Mouse (Mus musculus) monocyte, adult 2 months (primary cell): ENCODE results near the gene Mto1.

ENCODE experiments used
- DNase-seq, 2 experiments: peaks; one replicate each; pipeline ENCODE4 v3.0.0; 2022; ENCODE audit warnings: low spot score in 2 of 2, low read depth in 1 of 2

The Mto1 gene

DNA sequence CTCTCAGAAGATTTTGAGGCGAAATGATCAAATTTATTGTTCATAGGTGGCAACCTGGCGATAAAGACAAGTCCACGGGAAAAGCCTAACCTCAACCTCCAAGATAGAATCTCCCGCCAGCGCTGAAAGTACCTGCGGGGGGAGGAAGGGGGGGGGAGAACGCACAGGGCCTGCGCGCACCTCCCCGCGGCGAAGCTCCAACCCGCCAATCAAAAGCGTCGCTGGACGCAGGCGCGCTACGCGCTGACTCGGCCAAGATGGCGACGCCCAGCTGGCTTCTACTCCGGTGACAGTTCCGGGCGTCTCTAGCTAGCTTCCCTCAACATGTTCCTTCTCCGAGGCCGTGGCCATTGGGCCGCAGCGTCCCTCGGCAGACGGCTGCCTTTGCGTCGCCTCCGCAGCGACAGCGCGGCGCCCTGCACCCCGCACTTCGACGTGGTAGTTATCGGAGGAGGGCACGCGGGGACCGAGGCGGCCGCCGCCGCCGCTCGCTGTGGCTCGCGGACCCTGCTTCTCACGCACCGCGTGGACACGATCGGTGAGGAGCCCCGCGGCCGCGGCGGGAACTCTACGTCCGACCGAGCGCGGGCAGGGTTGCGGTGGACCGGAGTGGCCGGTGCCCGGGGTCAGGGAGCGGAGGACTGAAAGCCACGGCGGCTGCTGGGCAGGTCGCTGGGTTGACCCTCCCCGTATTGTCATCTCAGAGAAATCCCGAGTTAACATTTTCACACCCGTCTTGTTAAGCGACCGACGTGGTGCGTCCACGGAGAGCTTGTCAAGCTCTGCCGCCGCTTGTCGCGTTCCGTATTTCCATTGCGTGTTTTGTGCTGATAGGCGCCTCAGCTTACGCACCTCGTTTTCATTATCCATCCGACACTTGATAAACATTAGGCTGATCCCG lies at the start of gene Mto1, which contains the start of gene Gm17324:
TSS of gene Mto1 (plus strand) at position 236 of the 901 bp plus-strand sequence.
TSS of gene Gm17324 (minus strand) at position 814 of the 901 bp plus-strand sequence.
- peak; percentile 48 to 80 for DNase-seq

DNA sequence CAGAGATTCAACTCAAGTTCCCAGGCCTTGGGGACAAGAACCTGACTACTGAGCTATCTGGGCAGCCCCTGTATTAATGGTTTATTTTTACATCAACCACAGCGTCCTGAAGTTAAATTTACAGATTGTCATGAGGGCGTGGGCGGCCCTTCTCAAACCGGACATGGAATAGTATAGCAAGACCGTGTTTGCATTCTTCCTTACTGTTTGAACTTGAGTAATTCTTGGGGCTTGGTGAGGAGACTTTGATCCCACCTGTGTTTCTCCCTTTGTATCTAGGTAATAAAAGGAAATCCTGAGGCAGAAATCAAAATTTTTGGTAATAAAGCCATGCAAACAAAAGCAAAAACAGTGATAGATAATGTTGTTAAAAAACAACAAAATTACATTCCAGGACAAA lies 47.4 kb upstream of the Mto1 start:
- no peak for DNase-seq

DNA sequence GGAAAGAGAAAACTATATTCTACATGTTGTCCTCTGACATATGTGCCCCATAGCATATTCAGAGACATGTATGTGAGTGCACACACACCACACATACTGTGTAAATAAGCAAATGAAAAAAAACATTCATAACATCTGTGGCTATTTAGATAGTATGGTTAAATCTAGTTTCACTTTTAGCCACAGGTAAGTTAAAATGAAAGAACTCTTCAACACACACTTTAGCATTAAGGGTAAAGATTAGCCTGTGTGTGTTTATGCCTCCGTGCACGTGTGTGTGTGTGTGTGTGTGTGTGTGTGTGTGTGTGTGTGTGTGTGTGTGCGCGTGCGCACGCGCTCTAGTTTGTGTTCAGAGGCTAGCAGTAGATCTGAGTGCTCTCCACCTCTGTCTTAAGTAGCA lies 46.4 kb upstream of the Mto1 start:
- DNase-seq = no peak

DNA sequence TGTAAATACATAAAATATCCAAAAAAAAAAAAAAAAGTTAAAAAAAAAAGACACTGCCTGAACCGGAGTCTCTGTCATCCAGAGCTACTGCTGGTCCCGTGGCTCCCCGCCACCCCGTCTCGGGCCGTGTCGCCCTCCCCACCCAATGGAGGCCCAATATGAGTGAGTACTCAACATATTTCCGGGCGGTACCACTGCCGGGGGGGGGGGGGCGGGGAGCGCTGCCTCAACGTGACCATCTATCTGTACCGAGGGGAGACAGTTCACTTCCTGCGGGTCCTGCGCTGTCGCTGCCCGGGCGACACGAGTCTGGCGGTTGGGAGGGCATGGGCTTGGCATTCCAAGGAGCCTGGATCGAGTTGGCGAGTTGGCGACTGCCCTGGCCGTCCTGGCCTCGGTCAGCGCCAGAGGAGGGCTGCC lies 20.6 kb upstream of the Mto1 start:
- no peak for DNase-seq

DNA sequence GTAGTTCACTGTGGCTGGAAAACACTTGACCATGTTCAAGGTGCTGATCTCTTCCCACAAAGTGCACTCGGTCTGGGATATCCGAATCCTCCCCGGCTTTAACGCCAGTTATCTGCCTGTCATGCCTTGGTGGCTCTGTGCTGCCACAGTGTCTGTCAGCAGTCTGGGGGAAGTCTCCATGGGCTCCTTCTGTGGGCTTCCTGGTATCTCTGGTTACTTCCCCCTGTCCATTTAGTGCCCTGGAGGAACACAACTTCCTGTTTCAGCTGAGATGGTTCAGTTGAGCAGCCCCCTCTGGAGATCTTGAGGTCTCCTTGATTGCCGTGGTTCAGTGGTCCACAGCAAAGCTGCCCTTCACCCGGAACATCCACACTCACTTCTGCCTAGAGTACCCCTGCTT lies 19.8 kb upstream of the Mto1 start:
- peak in 1 of 2 experiments; percentile 34 for DNase-seq

DNA sequence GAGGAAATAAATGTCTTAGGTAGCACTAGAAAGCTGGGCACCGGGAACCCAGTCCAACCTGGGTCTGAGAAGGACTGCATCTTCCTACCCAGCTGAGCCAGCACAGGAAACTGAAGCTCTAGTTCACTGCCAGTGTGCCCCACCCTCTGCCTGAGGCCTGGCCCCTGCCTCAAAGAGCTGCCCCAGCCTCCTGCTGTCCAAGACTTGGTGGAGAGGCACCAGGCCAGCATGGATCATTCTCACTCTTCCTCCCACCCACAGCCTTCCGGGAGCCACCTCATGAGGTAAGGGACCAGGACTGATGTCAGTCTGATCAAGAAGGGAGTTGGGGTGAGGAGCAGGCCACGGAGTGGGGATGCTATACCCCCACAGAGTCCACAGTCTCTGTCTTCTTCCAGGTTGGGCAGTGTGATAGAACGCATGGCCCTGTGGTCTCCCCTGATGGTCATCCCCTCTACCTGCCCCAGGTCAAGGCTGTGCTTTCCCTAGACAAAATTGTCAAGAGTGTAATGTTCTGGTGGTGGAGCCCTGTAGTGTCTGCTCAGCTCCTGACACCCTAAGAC lies 19.1 kb upstream of the Mto1 start:
- DNase-seq = no peak

DNA sequence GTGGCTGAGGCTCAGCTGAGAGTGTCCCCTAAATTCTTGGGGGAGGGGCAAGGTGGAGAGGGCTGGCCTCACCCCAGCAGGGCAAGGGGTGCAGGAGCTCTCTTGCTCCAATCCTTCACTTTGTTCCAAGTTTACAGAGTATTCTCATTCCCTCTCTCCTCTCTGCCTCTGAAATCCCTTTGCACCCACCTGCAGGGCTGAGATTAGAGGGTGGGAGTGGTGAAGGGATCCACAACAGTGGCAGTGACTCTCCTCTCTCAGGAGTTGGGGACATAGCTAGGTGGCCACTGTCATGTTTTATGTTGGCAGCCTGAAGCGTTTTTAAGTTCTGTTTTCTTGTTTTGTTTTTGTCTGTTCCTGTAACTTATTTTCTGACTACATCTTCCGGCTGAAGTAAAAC lies 18.5 kb upstream of the Mto1 start:
- no peak for DNase-seq

DNA sequence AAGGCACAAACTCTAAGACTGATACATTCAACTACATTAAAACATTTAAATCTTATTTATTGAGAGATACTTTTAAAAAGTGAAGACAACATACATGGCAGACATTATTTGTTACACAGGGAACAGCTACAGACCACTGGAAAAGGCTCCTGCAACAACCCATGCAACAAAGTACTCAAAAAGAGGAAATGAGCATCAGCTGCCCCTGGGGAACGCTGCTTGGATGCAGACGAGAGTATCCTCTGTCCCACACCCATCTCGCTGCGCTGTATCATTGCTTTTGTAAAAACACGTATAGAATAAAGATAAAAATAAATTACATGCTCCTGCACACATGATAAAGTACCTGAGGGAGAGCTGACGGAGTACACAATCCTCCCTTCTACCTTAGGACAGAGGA lies 17.5 kb upstream of the Mto1 start:
- DNase-seq = no peak

DNA sequence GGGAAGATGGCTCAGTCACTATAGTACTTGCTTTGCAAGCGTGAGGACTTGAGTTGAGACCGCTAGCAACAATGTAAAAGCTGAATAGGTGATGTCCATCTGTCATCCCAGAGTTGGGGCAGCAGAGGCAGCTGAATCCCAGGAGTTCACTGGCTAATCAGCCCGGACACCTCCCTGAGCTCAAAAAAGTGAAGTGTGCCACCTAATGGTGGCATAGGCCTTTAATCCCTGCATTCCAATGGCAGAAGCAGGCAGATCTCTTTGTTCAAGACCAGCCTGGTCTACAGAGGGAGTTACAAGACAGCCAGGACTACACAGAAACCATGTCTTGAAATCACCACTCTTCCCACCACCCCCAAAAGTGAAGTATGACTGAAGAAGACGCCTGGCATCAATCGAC lies 15.5 kb upstream of the Mto1 start:
- no peak for DNase-seq

DNA sequence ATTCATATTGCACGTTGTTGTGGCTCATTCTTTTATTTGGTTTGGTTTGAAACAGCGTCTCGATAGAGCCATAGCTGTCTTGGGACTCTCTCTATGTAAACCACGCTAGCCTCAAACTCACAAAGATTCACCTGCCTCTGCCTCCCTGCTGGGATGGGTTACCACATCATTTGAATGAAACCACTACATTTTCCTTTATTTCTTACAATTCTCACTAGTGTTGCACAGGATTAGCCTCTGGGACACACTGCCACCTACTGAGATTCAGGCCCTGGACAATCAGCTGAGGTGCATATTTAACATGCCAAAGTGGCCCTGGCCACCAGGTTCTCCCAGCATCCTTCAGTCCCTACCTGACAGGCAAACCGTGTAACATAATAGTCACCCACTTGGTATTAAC lies 8.6 kb upstream of the Mto1 start:
- no peak for DNase-seq

DNA sequence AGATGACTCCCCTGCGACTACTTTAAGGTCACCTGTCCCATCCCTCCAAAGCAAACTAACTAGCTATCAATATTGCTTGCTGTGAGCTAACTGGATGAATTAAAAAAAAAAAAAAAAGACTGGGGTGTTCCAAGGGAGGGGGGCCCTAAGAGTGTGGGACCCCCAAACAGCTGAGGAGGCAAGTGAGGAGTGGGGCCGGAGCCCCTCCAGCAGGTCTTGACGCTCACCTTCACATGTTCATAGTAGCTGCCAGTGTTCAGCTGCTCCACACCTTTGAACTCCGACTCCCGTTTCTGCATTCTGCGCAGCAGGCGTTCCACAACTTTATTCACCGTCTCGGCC lies 5.8 kb upstream of the Mto1 start:
- DNase-seq = no peak

DNA sequence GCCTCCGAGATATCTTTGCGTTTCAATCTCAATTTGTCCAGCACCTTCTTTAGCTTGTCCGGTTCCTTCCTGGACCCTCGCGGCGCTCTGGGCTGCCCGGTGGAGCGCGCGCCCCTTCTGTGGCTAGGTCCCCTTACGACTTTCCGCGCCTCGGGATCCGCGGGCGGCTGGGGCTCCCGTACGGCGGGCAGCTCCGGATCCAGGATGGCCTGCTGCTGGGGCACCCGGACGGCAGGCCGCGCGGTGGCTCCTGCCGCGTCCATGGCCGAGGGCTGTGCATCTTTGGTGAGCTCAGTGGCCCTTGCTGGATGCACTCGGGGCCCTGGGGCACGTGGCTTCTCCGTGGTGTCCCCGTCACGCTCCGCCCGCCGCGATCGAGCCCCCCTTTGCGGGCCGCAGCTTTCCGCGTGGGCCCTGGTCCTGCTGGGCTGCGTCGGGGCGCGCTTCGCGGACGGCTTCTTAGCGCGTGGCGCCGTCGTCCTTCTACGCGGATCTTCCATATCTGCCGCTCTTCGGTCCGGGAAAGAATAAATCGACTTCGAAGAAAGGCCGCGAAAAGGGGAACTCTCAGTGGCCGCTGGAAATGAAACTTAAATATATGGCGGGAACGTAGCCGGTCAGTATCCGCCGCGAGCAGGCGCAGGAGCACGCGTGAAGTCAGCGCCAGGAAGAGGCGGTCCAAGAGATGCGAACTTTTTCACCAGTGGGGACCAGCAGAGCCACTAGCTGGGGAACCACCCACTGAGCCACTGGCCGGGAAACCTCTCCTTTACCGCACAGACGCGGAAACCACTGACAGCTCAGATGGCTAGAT lies 5.2 kb upstream of the Mto1 start, which contains the start of gene Cgas:
TSS of gene Cgas (minus strand) at position 659 of the 814 bp plus-strand sequence.
- DNase-seq = peak; percentile 64 to 79

DNA sequence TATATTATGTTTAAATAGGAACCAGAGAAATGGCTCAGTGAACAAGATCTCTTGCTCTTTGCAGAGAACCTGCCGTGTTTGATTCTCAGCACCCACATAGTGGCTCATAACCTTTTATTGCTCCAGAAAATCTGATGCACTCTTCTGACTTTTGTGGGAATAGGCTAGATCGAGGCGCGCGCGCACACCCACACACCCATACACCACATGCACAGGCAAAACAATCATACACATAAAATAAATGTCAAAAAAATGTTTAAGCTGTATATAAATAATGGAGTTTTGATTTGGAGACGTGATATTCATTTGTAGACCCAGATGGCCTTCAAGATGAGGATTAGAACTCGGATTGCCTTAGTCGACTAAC lies 419 bp upstream of the Mto1 start:
- no peak for DNase-seq

DNA sequence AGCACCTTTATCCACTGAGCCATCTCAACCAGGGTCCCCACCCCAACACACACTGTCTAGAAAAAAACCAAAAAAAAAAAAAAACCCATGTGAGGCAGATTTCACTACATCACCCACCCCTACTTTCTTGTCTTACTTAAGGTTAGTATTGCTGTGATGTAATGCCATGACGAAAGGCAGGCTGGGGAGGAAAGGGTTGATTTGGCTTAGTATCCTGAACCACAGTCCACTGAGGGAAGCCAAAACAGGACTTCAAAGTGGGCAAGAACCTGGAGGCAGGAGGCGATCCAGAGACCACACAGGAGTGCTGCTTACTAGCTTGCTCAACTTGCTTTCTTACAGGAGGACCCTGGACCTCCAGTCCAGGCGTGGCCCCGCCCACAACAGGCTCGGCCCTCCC lies 2.4 kb downstream of the Mto1 start:
- no peak for DNase-seq

DNA sequence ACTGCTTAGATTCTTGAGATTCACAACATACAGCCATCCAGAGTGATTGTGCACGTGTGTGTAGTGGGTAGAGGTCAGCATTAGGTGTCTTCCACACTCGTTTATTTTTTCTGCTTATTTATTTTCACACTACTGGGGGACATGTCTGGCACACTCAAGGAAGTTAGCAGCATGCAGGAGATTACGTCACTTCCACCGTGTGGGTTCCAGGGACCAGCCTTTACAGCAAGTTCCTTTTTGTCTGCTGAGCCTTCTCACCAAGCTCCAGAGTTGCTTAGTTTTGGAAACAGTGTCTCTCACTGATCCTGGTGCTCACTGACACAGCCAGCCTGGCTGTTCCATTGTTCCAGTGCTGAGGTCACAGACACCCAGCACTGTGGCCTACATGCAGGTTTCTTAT lies 3.4 kb downstream of the Mto1 start:
- DNase-seq = peak; percentile 42 to 53

DNA sequence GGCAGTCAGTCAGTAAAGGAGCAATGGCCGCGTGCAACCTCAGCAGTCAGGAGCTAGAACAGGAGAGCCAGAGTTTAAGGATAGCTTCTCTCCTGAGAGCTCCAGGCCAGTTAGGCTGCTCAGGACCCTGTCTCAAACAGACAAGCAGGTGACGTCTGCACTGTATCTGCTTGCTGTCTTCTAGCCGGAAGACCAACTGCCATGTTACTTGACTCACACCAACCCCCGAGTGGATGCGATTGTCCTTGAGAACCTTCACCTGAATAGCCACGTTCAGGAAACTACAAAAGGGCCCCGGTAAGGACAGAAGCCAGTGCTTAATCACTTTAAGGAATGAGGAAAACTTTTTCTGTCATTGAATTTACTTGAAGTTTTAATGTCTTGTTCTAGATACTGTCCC lies 9.0 kb downstream of the Mto1 start:
- no peak for DNase-seq

DNA sequence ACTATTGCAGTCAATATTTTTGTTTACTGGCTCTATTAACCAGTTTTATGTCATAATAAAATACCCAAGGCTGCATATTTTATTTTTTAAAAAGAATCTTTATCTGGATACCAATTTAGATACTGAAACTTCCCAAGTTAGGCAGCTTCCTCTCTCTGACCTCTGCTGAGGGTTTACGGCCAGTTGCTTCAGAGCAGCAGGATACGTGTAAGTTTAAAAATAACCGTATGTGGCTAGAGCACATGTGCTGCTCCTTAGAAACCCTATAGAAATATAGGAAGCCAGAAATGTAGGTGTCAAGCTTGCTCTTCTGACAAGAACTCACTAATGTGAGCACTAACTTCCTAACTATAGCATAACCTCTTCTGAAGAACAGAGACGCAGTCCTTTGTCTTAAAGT lies 15.3 kb downstream of the Mto1 start:
- no peak for DNase-seq

DNA sequence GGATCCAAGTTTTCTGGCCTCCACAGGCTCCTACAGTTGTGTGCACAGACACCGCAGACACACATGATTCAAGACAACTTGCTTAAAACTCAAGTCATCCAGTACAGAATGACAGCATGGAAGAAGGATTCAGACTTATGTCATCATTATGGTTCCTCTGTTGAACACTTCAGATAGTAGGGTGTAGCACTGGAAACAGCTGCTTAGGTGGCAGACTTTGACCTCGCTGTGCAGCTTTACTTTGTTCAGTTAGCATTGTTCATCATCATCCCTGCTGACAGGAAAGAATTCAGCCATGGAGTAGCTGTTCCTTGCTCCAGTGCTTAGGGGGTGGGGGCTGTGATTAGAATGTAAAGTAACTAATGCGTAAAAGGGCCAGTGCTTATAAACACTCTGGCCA lies 17.7 kb downstream of the Mto1 start:
- no peak for DNase-seq

DNA sequence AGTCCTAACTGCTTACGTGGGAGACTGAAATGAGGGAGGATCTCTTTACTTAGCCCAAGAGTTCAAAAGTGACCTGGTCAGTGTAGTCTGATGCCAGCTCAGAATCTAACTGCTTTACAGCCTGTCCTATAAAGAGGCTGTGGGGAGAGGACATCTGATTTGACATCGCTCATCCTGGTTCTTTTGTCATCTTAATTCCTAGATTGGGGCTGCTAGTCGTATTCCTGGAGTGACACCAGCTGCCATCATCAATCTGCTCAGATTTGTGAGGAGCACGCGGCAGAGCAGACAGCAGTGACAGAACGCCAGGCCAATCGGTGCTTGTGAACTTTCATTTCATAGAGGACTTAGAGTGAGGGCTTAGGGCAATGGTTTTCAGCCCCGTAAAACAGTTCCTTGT lies 25.6 kb downstream of the Mto1 start:
- no peak for DNase-seq

DNA sequence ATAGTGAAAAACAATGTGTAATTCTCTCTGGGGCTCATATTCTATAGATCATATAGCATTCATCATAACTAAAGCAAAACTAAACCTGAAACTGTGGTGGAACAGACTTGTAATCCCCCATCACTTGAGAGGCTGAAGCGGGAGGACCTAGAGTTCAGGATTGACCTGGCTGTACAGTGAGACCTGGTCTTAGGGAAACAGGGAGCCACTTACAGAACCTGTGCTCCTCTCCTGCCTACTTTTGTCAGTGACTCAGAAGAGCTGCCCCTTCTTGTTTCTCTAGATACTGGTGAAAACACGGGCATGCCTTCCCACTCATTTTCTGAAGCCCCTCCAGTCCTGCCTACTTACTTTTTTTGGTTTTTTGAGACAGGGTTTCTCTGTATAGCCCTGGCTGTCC lies 26.3 kb downstream of the Mto1 start:
- DNase-seq = no peak

DNA sequence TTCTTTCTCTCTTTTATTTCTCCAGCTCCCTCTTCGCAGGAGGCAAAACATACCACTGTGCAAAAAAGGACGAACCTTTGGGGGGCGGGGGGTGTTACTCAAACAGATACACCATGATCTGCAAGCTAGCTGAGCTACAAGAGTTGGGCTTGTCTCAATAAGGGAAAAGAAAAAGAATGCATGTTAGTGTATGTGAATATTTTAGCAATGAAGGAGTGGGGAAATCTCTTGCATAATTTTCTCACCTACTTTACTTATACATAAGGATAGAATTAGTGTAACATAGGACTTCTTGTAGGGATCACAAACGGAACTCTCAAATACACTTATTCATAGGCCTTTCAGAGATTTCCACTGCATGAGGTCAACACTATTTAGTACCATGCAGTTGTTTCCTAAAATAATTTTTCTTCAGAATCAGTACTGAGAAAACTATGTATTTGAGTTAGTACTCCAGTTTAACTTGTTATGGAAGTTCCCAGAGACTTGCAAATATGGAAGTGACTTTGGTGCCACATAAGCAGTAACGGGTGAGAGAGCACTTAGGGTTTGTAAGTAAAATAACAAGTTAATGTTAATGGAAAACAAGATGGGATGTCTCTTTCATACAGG lies 26.9 kb downstream of the Mto1 start:
- no peak for DNase-seq

DNA sequence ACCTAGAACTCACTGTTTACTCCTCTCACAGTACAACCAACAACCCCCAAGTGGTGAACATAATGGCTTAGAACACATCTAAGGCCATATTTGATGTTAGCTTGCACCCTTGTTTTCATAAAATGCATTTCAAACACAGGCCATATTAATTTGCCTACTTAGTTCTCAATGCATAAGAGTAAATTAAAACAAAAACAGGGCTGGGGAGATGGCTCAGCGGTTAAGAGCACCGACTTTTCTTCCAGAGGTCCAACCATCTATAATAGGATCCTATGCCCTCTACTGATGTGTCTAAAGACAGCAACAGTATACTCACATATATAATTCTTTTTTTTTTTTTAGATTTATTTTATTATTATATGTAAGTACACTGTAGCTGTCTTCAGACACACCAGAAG lies 27.4 kb downstream of the Mto1 start:
- no peak for DNase-seq
